Mouse (Mus musculus): Measurements from ENCODE around the gene Katnal1.

The Katnal1 gene

GRCm38 (mm10) chr5:148927717-148928223, 1.4 kb downstream of the Katnal1 start:
- no peak for DNase-seq (ENCODE audit: extremely low spot score, low read depth, low spot score)

DNA sequence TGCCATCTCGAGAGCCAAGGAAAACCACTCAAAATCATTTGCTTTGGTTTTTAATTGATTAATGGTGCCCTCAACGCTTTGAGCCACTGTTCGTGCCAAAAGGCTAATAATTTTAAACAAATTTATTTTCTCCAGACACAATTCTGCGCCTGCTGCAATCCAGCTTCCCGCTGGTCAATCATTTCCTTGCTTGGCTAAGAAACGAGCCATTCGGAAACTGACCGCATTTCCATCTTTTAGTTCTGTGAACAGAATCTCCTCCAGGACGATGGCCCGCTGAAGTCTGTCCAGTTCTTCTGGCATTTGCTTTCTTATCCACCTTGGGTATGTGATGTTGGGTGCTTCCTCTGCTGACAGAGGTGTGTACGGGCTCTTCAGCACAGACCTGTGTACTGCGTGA, 4.5 kb downstream of the Katnal1 start:
- no peak for DNase-seq (ENCODE audit: extremely low spot score, low read depth, low spot score)

DNA sequence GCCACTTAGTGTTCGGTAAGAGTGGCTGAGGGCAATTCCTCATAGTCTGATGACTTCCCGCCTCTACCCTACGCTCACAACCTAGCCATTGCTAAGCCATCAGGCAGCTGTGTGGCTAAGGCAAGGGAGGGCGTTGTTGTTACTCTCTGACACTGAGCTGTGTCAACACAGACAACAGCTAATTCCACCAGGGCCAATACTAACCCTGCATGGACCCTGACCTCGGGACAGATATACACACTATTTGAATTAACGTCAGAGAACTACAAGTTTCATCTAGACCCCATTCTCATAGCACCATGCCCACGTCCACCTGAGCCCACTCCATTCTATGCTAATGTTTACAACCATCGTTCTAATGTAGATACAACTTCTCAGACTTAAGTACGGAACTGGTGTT, 5.1 kb downstream of the Katnal1 start:
- no peak for DNase-seq (ENCODE audit: extremely low spot score, low read depth, low spot score)

- no peak for DNase-seq (ENCODE audit: extremely low spot score, low read depth, low spot score)
Measured at GRCm38 (mm10) chr5:148923408-148923807, 5.7 kb downstream of the Katnal1 start.

GRCm38 (mm10) chr5:148922773-148923172, 6.3 kb downstream of the Katnal1 start:
- no peak for DNase-seq (ENCODE audit: extremely low spot score, low read depth, low spot score)

GRCm38 (mm10) chr5:148918049-148918448, 11.1 kb downstream of the Katnal1 start:
- DNase-seq (ENCODE audit: extremely low spot score, low read depth, low spot score): no peak

DNA sequence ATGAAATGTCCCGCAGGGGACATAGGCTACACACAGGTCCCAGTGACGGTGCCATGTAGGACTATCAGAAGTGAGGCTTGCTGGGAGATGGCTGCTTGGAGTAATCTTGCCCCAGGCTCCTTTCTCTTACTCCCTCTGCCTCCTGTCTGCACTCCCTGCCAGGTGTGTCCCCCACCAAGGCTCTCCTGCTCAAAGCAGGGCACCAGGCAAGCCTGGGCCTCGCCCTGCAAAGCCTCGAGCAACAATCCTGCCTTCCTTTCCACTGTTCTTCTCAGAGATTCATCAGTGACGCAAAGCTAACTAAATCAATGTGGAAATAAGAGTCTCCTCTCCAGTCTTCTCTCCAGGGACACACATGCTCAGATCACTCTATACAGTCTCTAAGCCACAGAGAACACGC, 12.3 kb downstream of the Katnal1 start:
- DNase-seq (ENCODE audit: extremely low spot score, low read depth, low spot score): no peak

GRCm38 (mm10) chr5:148912262-148912661, 16.9 kb downstream of the Katnal1 start:
- DNase-seq (ENCODE audit: extremely low spot score, low read depth, low spot score): no peak

DNA sequence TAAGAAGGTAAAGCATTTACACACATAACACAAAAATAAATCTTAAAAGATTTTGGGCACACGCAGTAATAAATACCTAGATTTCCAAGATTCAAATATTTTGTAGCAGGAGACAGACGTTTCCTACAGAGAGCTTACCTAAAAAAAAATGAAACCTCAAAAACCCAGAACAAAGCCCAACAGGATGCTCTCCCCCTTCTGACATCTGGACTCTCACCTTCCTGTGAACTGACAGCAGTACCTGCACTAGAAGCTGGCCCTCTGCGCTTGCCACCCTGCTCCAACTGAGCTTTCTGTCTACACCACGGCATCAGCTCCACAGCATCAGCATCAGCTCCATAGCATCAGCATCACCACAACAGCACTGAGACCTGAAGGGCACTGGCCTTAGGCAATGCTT, 19.1 kb downstream of the Katnal1 start:
- no peak for DNase-seq (ENCODE audit: extremely low spot score, low read depth, low spot score)

DNA sequence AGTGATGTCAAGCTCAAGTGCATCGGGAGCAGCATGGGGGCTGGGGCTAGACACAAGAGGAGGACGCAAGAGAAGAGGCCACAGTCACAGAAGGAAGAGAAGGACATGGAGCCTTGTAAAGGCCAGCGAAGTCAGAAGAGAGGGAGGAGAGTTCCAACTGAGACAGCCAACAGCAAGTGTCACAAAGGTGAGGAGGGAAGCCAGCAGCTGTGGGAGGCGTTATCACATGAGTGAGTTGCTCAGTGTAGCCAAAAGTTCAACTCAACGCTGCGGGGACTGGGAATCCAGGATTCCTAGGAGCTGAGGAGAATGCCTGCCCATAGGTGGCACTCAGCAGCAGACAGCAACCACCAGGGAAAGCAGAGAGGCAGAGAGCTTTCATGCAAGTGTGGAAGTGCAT, 19.7 kb downstream of the Katnal1 start:
- no peak for DNase-seq (ENCODE audit: extremely low spot score, low read depth, low spot score)

DNA sequence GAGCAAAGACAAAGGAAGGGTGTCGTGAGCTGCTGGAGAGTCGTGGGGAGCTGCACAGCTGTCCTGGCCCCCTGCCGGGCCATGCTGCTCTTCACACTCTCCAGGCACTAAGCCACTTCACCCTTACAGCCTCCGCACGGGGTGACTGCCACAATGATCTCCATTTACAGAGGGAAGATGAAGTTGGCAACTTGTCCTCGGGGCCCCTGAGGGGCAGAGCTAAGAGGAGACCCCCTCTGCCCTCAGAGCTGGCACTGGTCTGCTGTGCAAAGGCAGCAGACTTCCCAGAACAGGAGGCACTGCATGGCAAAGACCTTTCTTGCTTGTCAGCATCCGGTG, 20.1 kb downstream of the Katnal1 start:
- DNase-seq (ENCODE audit: extremely low spot score, low read depth, low spot score): no peak

DNA sequence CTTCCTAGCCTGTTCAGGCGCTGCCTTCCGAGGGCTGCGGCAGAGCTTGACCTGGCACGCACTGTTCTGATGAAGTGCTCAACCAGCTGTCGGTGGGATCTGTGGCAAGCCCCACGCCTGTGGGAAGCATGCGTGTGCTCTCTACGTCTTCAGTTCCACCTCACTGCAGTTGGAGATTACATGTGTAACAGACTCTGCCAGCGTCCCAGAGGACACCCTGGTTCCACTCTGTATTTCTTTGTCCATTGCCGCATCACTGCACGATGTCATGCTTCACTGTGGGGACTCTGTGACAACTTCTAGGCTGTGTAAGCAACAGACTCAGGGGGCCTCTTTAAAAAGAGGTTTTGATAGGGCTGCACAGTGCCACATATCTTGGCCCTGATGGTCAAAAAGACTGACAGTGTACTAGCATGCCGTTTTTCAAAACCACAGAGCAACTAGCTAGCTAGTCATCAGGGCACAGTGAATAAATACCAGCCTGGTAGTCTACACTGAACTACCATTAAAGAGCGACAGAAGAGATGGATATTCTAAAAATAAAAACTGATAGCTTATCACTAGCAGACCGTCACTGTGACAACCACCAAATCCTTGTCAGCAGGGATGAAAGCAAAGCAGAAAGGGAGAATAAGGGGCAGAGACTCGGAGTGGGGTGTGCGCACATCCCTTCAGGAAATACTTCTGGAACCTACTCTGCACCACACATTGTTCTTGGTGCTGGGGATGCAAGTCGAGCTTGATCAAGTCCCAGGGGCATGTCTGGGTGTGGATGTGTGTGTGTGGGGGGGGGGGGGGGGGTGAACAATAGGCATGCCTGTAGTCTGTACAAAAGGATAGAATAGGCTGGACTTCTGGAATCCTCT, 20.7 kb downstream of the Katnal1 start:
- no peak for DNase-seq (ENCODE audit: extremely low spot score, low read depth, low spot score)

GRCm38 (mm10) chr5:148906305-148906704, 22.8 kb downstream of the Katnal1 start:
- no peak for DNase-seq (ENCODE audit: extremely low spot score, low read depth, low spot score)

DNA sequence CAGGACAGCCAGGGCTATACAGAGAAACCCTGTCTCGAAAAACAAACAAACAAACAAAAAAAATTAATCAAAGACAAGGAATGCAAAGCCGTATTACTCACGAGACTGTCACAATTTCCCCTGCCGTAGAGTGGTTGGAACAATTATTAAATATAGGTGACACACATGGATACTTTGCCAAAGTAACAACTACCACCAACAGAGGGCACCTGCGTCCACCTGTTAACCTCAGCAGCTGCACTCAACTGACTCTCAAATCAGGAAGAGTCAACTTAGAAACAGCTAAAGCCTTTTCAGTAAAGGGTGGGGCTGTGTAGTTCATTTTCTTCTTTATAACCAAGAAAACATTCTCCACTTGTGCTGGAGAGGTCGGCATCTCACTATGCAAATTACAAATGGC, 24.3 kb downstream of the Katnal1 start:
- no peak for DNase-seq (ENCODE audit: extremely low spot score, low read depth, low spot score)

GRCm38 (mm10) chr5:148899361-148899760, 29.8 kb downstream of the Katnal1 start:
- DNase-seq (ENCODE audit: extremely low spot score, low read depth, low spot score): no peak

- no peak for DNase-seq (ENCODE audit: extremely low spot score, low read depth, low spot score)
Measured at GRCm38 (mm10) chr5:148897941-148898417, 31.1 kb downstream of the Katnal1 start.

GRCm38 (mm10) chr5:148897069-148897702, 31.9 kb downstream of the Katnal1 start:
- DNase-seq (ENCODE audit: extremely low spot score, low read depth, low spot score): no peak

GRCm38 (mm10) chr5:148896515-148896914, 32.6 kb downstream of the Katnal1 start:
- DNase-seq (ENCODE audit: extremely low spot score, low read depth, low spot score): no peak

GRCm38 (mm10) chr5:148895833-148896232, 33.3 kb downstream of the Katnal1 start:
- DNase-seq (ENCODE audit: extremely low spot score, low read depth, low spot score): no peak

GRCm38 (mm10) chr5:148895034-148895433, 34.1 kb downstream of the Katnal1 start:
- no peak for DNase-seq (ENCODE audit: extremely low spot score, low read depth, low spot score)

GRCm38 (mm10) chr5:148890237-148890636, 38.9 kb downstream of the Katnal1 start:
- no peak for DNase-seq (ENCODE audit: extremely low spot score, low read depth, low spot score)

DNA sequence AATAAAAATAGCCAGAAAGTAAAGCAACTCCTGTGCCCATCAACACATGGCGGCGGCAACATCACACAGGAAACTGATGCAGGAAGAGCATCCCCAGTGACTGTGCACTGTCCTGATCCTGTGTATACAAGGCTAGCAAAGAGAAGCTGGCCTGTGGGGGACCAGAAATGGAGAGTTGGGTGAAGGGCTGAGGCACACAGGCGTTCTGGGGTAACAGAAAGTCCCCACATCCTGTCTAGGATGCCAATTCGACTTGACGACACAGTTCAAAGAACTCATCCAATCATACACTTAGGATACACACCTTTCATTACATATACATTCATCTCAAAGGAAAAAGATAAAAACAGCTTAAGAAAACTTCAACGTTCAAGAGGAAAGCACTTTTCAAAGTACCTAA, 41.1 kb downstream of the Katnal1 start:
- no peak for DNase-seq (ENCODE audit: extremely low spot score, low read depth, low spot score)
